Mouse (Mus musculus) forebrain, embryonic 10.5 days (tissue): ENCODE data around the gene Tram2. TPM values are rescaled to one million over a fixed set of nuclear protein-coding genes. Genes with fewer than 3 reads are reported as not detected.

Experiments used
- DNase-seq: peaks from one replicate; pipeline ENCODE4 v3.0.0-alpha.2; 2017; ENCODE audit warnings: low spot score; ENCODE audit errors: extremely low spot score
- H3K27ac ChIP-seq: fragments of 300-500 bp; sonication (generic); 2 replicates; pipeline ENCODE4 v1.5.1; 2016; ENCODE audit warnings: mild to moderate bottlenecking
- H3K27me3 ChIP-seq: fragments of 300-500 bp; sonication (generic); 2 replicates; pipeline ENCODE4 v1.6.1; 2016; ENCODE audit warnings: mild to moderate bottlenecking; ENCODE audit not compliant: poor library complexity, severe bottlenecking
- H3K36me3 ChIP-seq: fragments of 300-500 bp; sonication (generic); replicated peaks from 2 replicates; pipeline ENCODE4 v1.6.1; 2016; ENCODE audit warnings: mild to moderate bottlenecking, moderate library complexity
- H3K4me1 ChIP-seq: fragments of 300-500 bp; sonication (generic); 2 replicates; pipeline ENCODE4 v1.6.1; 2016
- H3K4me3 ChIP-seq: fragments of 300-500 bp; sonication (generic); 2 replicates; pipeline ENCODE4 v1.5.1; 2016; ENCODE audit warnings: mild to moderate bottlenecking, moderate library complexity
- H3K9me3 ChIP-seq: fragments of 300-500 bp; sonication (generic); 2 replicates; pipeline ENCODE4 v1.6.1; 2016; ENCODE audit warnings: mild to moderate bottlenecking, moderate library complexity
- WGBS: fragments of 180-500 bp; shearing (Covaris S2); methylation state at CpG from one replicate; pipeline ENCODE4 v1.1.7; 2016; 5-methylcytosine and 5-hydroxymethylcytosine counted together
- polyA plus RNA-seq: library from polyadenylated mRNA; unstranded; fragments of >200 nt; fragmentation: Nextera tagmentation; extraction: Ambion mirVana; gene quantifications from 2 replicates; pipeline ENCODE4 v1.2.1, GENCODE M21; 2016

Tram2 gene
- polyA plus RNA-seq, result 5.6 and 6.5 TPM in 2 replicates

GRCm38 (mm10) chr1:21079217-21079773, at the start of gene Tram2:
Gene Tram2 (minus strand): TSS chr1:21079229.
- peak within 1 kb of the TSS; percentile 95 for H3K27ac ChIP-seq

GRCm38 (mm10) chr1:21124713-21125336, 45.8 kb upstream of the Tram2 start:
- DNase-seq, result no peak
- 87% methylated on average over 14 of the region's 14 CpGs for WGBS
- Histone ChIP-seq H3K36me3 (no peaks in the 10 kb centered on the region), H3K4me3 (no peak overlapping the region), H3K9me3 (peaks cover 7% of the 10 kb centered on the region; the same call in 1 of the 2 replicates), H3K27me3 (no peaks in the 10 kb centered on the region), H3K4me1 (no peaks in the 10 kb centered on the region), H3K27ac (no peak overlapping the region)

More at GRCm38 (mm10) chr1:21079217-21079773, at the start of gene Tram2:
- DNase-seq, result peak; percentile 95
- peaks cover 55% of the 10 kb centered on the region for H3K4me1 ChIP-seq
- no peaks in the 10 kb centered on the region for H3K36me3 ChIP-seq
- peak within 1 kb of the TSS; percentile 76 for H3K4me3 ChIP-seq
- WGBS, result under 1% methylated on average over 38 of the region's 52 CpGs
- H3K27me3 ChIP-seq, result no peaks in the 10 kb centered on the region
- no peaks in the 10 kb centered on the region for H3K9me3 ChIP-seq

- no peak for DNase-seq
- Histone ChIP-seq H3K36me3 (no peaks in the 10 kb centered on the region), H3K4me1 (peaks cover 4% of the 10 kb centered on the region; the same call in 1 of the 2 replicates), H3K27ac (no peak overlapping the region), H3K27me3 (no peaks in the 10 kb centered on the region), H3K4me3 (no peak overlapping the region), H3K9me3 (no peaks in the 10 kb centered on the region)
- WGBS, result 83% methylated on average over 4 of the region's 4 CpGs
Observed at GRCm38 (mm10) chr1:21103784-21104183, 24.8 kb upstream of the Tram2 start.

GRCm38 (mm10) chr1:21101221-21102006, 22.4 kb upstream of the Tram2 start:
- Histone ChIP-seq H3K9me3 (no peaks in the 10 kb centered on the region), H3K4me3 (no peak overlapping the region), H3K4me1 (peaks cover 4% of the 10 kb centered on the region; the same call in 1 of the 2 replicates), H3K27ac (no peak overlapping the region), H3K27me3 (no peaks in the 10 kb centered on the region), H3K36me3 (no peaks in the 10 kb centered on the region)
- peak; percentile 30 for DNase-seq
- WGBS, result 64% methylated on average over 15 of the region's 15 CpGs

- H3K9me3 ChIP-seq, result no peaks in the 10 kb centered on the region
- no peak for DNase-seq
- WGBS, result 94% methylated on average over 4 of the region's 4 CpGs
- no peak overlapping the region for H3K27ac ChIP-seq
- H3K4me1 ChIP-seq, result peaks cover 4% of the 10 kb centered on the region; the same call in 1 of the 2 replicates
- no peaks in the 10 kb centered on the region for H3K27me3 ChIP-seq
- H3K4me3 ChIP-seq, result no peak overlapping the region
- H3K36me3 ChIP-seq, result no peaks in the 10 kb centered on the region
Observed at GRCm38 (mm10) chr1:21100726-21101125, 21.7 kb upstream of the Tram2 start.

GRCm38 (mm10) chr1:21097001-21097989, 18.3 kb upstream of the Tram2 start:
- peaks cover 4% of the 10 kb centered on the region; the same call in 1 of the 2 replicates for H3K4me1 ChIP-seq
- H3K4me3 ChIP-seq, result no peak overlapping the region
- no peak for DNase-seq
- H3K9me3 ChIP-seq, result no peaks in the 10 kb centered on the region
- no peak overlapping the region for H3K27ac ChIP-seq
- WGBS, result 92% methylated on average over 23 of the region's 23 CpGs
- no peaks in the 10 kb centered on the region for H3K27me3 ChIP-seq
- H3K36me3 ChIP-seq, result no peaks in the 10 kb centered on the region

- WGBS, result 85% methylated on average over 4 of the region's 4 CpGs
- Histone ChIP-seq H3K27ac (no peak overlapping the region), H3K27me3 (no peaks in the 10 kb centered on the region), H3K9me3 (no peaks in the 10 kb centered on the region), H3K36me3 (no peaks in the 10 kb centered on the region), H3K4me1 (no peaks in the 10 kb centered on the region), H3K4me3 (no peak overlapping the region)
- no peak for DNase-seq
Observed at GRCm38 (mm10) chr1:21094644-21095215, 15.7 kb upstream of the Tram2 start.

- no peaks in the 10 kb centered on the region for H3K27me3 ChIP-seq
- H3K4me1 ChIP-seq, result no peaks in the 10 kb centered on the region
- H3K4me3 ChIP-seq, result no peak overlapping the region
- 89% methylated on average over 6 of the region's 6 CpGs for WGBS
- H3K36me3 ChIP-seq, result no peaks in the 10 kb centered on the region
- H3K27ac ChIP-seq, result no peak overlapping the region
- no peaks in the 10 kb centered on the region for H3K9me3 ChIP-seq
- DNase-seq, result no peak
Observed at GRCm38 (mm10) chr1:21089661-21090117, 10.7 kb upstream of the Tram2 start.

GRCm38 (mm10) chr1:21086291-21086690, 7.3 kb upstream of the Tram2 start:
- no peaks in the 10 kb centered on the region for H3K9me3 ChIP-seq
- H3K27me3 ChIP-seq, result no peaks in the 10 kb centered on the region
- WGBS, result 88% methylated on average over 5 of the region's 5 CpGs
- no peaks in the 10 kb centered on the region for H3K36me3 ChIP-seq
- H3K27ac ChIP-seq, result no peak overlapping the region
- no peak overlapping the region for H3K4me3 ChIP-seq
- no peak for DNase-seq
- H3K4me1 ChIP-seq, result no peaks in the 10 kb centered on the region

- H3K9me3 ChIP-seq, result no peaks in the 10 kb centered on the region
- no peak overlapping the region for H3K4me3 ChIP-seq
- WGBS, result 87% methylated on average over 2 of the region's 2 CpGs
- peaks cover 6% of the 10 kb centered on the region for H3K4me1 ChIP-seq
- H3K27ac ChIP-seq, result no peak overlapping the region
- no peaks in the 10 kb centered on the region for H3K36me3 ChIP-seq
- DNase-seq, result no peak
- H3K27me3 ChIP-seq, result no peaks in the 10 kb centered on the region
Observed at GRCm38 (mm10) chr1:21084661-21085060, 5.6 kb upstream of the Tram2 start.

- peak; percentile 18 for DNase-seq
- H3K4me1 ChIP-seq, result peaks cover 44% of the 10 kb centered on the region
- WGBS, result 90% methylated on average over 12 of the region's 12 CpGs
Observed at GRCm38 (mm10) chr1:21080362-21080761, 1.3 kb upstream of the Tram2 start.

More at GRCm38 (mm10) chr1:21080362-21080761, 1.3 kb upstream of the Tram2 start:
- Histone ChIP-seq H3K4me3 (no peak overlapping the region), H3K9me3 (no peaks in the 10 kb centered on the region), H3K27ac (no peak overlapping the region), H3K36me3 (no peaks in the 10 kb centered on the region), H3K27me3 (no peaks in the 10 kb centered on the region)
